Mouse (Mus musculus): ENCODE measurements around the gene Pigk.
"Not testable (repeated sequence)": the region's sequence is repeated elsewhere in the genome, so short reads cannot be mapped to it uniquely, and the experiment has no call there.

Pigk gene

DNA sequence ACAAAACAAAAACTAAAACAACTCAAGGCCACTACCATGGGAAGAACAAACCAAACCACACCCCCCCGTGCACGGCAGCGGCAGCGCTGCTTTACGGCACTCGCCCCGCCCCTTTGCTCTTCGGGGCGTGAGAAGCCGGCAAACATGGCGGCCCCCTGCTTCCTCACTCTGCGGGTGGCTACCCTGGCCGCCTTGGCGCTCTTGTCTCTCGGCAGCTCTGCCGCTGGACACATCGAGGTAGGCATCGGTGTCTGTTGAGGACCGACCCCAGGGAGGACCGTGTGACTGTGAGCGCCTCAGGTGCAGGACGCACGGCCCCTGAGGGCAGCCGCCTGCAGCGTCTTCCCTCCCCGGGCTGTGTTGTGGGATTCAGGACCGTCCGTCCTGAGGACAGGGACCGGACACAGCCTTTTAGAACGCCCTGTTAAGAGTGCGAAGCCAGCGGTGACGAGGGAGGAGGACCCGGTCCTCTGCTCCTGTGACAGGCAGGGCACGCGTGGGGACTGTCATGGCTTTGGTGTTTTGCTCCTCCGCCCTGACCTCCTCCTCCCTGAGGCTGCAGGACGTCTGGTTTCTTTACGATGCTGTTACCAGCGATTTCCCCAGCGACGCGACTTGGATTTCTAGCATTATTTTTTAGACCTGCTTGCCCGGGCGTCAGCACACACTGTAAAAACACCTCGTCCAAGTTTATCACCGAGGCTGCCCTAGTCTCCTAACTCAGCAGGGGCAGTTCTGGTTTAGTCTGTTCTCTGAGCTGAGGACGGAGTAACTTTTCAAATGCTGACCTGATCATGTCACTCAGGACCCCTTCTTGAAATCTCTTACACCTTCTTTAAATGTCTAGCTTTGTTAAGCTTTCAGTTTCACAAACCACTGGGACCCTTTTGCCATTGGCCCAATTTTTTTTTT is at the start of gene Pigk:
Gene Pigk (plus strand): TSS at position 110 of the 912 bp plus-strand sequence.
- DNase-seq (ENCODE audit: low spot score) = peak; percentile 92

GRCm38 (mm10) chr3:152666991-152667355 is 46.9 kb upstream of the Pigk start:
- DNase-seq (ENCODE audit: low spot score) = no peak

- DNase-seq (ENCODE audit: low spot score) = no peak
Measured at GRCm38 (mm10) chr3:152667356-152668211, 46.3 kb upstream of the Pigk start.

DNA sequence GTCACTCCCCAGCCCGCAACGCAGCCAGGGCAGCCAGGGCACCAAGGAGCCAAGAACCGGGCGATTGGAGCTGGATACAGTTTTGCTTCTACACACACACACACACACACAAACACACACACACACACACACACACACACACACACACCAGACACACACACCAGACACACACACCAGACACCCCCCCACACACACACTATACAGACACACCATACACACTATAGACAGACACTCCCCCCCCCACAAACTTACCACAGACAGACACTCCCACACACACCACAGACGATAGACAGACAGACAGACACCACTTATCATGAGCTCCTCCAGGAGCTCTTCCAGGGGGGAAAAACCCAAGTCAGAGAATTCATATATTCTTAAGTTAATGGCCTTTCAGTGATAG is 45.7 kb upstream of the Pigk start, which contains the start of gene Ak5:
Gene Ak5 (minus strand): TSS at position 122 of the 400 bp plus-strand sequence.
- DNase-seq (ENCODE audit: low spot score) = no peak

DNA sequence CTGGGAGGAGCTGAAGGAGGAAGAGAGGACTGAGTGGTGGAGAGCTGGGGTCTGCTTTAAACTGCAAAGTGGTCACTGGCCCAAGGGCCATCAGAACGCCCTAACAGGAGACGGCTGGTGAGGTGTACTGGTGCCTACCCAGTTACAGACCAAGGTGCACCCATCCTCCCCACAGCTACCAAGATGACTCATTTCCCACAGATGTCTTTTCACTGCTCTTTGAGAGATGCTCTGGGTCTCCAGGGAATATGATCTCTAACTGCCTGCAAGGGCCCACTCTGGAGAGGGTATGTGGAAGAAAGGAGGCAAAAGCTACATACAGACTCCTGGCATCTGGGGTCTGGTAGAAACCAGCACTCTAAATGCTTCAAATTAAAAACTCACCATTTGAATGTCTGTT is 45.1 kb upstream of the Pigk start:
- no peak for DNase-seq (ENCODE audit: low spot score)

- DNase-seq (ENCODE audit: low spot score) = no peak
Measured at GRCm38 (mm10) chr3:152669783-152670182, 44.1 kb upstream of the Pigk start.

DNA sequence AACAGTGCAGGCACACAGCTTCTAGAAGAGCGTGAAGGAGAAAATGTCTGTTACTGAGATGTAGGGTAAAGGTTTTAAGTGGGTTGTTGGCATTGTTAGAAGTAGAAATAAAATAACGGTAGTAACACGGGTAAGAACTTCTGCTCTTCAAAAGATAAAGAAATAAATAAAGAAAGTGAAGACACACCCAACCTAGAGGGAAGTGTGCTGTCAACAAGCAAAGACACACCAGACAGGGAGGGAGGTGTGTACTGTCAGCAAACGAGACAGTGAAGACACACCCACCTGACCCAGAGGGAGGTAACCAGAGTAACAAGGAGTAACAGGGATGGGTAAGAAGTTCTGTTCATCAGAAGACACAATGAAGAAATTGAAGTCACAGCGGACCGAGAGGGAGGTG is 39.2 kb upstream of the Pigk start:
- DNase-seq (ENCODE audit: low spot score) = no peak

GRCm38 (mm10) chr3:152688532-152688931 is 25.4 kb upstream of the Pigk start:
- no peak for DNase-seq (ENCODE audit: low spot score)

- DNase-seq (ENCODE audit: low spot score) = no peak
Measured at GRCm38 (mm10) chr3:152689105-152689504, 24.8 kb upstream of the Pigk start.

- DNase-seq (ENCODE audit: low spot score) = no peak
Measured at GRCm38 (mm10) chr3:152694950-152695349, 18.9 kb upstream of the Pigk start.

DNA sequence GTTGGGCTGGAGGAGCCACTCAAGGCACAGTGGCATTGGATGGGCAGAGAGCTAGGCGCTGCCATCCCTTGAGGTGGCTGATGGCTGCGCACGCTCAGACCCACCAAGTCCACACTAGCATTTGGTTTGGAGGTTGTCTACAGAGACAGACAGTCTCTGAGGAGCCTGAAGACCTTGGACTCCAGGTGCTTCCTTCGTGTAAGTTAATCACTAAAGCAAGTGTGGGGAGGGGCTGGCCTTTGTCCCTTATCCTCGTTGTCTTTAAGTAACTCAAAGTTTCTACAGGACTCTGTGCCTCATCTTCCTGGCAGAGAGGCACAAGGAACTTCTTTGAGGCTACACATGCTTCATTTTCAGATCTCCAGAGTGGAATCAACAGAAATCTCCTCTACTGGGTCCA is 15.9 kb upstream of the Pigk start:
- DNase-seq (ENCODE audit: low spot score) = no peak

DNA sequence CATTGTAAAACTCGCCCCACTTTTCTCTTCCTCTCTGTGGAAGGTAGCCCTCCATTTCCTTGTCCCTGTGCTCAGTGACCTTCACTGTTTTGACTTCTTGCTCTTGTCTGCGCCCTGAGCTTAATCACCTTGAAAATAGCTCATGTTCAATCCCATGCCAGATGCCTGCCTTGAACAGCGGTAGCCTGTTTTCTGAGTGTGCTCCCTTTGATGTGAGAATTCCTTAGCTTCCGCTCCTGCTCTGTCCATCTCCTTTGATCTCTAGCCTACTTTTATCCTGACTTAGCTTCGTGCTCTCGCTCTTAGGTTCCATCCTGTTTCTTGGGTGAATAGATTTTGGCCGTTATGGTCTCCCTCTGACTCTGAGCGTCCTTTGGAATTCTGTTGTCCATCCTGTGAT is 14.6 kb upstream of the Pigk start:
- DNase-seq (ENCODE audit: low spot score) = no peak

- not testable (repeated sequence) for DNase-seq (ENCODE audit: low spot score)
Measured at GRCm38 (mm10) chr3:152701536-152701935, 12.4 kb upstream of the Pigk start.

DNA sequence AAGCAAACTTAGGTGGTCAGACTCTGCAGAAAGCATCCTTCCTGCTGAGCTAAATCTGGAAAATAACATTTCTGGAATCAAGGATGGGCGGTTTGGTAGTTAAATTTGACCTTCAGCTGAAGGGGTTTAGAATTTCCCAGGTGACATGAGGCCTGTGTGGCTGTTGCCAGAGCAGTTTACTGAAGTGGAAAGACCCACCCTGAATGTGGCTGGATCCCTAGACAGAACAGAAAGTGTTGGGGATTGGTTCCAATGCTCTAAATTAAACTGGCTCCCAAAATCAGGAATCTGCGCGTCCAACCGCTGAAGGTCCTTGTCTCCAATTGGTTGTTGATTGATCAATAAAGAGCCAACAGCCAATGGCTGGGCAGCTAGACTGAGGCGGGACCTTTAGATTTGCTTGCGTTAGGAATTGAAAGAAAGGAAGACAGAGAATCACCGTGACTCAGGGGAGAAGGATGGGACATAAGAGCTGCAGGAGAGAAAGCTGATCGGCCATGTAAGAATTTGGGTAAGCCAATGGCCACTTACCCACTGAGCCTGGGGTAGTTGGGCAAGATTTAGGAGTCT is 11.5 kb upstream of the Pigk start:
- DNase-seq (ENCODE audit: low spot score) = no peak

DNA sequence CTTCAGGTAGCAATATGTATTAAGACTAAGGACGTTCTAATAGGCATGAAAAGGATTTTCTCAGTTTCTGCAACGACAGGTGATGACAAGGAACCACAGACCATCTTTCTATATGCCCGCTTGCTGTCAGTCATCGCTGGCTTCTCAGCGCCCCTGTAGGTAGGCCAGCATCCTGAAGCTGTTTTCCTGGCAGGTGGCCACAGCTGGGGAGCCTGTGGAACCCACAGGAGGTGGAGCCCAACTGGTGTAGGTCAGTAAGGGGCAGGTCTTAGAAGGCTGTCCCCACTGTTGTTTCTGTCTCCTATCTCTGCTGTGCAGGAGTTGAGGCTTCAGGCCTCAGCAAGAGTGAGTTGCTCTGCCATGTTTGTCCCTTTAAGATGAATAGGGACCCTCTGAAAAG is 8.1 kb upstream of the Pigk start:
- DNase-seq (ENCODE audit: low spot score) = no peak

- no peak for DNase-seq (ENCODE audit: low spot score)
Measured at GRCm38 (mm10) chr3:152706901-152707300, 7.0 kb upstream of the Pigk start.

GRCm38 (mm10) chr3:152707321-152707823 is 6.5 kb upstream of the Pigk start:
- no peak for DNase-seq (ENCODE audit: low spot score)

- no peak for DNase-seq (ENCODE audit: low spot score)
Measured at GRCm38 (mm10) chr3:152709936-152710335, 4.0 kb upstream of the Pigk start.

GRCm38 (mm10) chr3:152712957-152713356 is 943 bp upstream of the Pigk start:
- no peak for DNase-seq (ENCODE audit: low spot score)

GRCm38 (mm10) chr3:152721301-152721700 is 7.4 kb downstream of the Pigk start:
- DNase-seq (ENCODE audit: low spot score) = no peak

GRCm38 (mm10) chr3:152722836-152723235 is 8.9 kb downstream of the Pigk start:
- DNase-seq (ENCODE audit: low spot score) = no peak

- DNase-seq (ENCODE audit: low spot score) = no peak
Measured at GRCm38 (mm10) chr3:152724446-152724845, 10.5 kb downstream of the Pigk start.

Data from ovary, postnatal 14 days (tissue).